Mouse (Mus musculus) CD4-positive, CD25-positive, alpha-beta regulatory T cell, adult 2 months (primary cell): ENCODE measurements at regions not wholly inside any gene's neighbourhood (a gene's known extent, or its start where the extent isn't known, plus 50 kb on each side); places are given as distances from the start of the nearest gene placed in this dataset.

Experiments used
- DNase-seq: peaks from one replicate; pipeline ENCODE4 v3.0.0-alpha.2; 2012; ENCODE audit warnings: low read depth, low spot score

GRCm38 (mm10) chr15:85674191-85674984, 60.4 kb upstream of the Ppara start:
- DNase-seq: no peak

GRCm38 (mm10) chr15:85675126-85675525, 59.7 kb upstream of the Ppara start:
- no peak for DNase-seq

DNA sequence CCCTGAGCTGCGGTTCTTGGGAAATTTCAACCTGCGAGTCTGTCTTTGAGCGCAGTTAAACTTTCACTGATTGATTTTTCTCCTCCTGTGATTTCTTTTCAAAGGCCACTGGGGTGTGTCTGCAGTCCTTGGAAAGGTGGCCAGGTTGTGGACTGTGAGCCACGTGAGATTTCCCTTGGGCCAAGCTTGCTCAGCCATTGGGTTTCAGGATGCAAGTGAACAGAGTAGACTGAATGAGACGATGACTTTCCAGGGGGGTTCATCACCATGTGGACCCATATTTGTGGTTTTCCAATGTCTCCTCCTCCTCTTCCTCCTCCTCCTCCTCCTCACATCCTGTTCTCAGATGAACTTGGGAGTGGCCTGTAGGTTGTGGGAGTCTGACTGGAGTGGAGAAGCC, 59.0 kb upstream of the Ppara start:
- no peak for DNase-seq

- no peak for DNase-seq
Measured at GRCm38 (mm10) chr15:85676156-85676555, 58.6 kb upstream of the Ppara start.

- no peak for DNase-seq
Measured at GRCm38 (mm10) chr15:85676871-85677270, 57.9 kb upstream of the Ppara start.

GRCm38 (mm10) chr15:85677381-85677780, 57.4 kb upstream of the Ppara start:
- no peak for DNase-seq

DNA sequence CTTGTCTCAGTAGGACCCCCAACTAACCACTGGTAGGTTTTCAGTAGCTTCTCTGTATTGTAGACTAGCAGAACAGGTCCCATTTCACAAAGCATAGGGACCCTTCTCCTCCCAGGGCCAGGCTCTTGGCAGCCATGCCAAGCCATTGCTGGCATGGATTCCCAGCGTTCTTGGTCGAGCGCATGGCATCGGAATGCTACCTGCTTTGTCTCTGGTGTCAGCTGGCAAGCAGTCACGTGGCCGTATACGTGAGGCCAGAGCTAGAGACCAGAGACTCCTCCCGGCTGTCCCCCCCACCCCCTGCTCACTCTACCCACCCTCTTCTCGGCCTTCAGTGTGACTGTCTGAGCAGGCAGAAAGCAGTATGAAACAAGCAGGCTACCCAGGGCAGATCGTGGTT, 56.9 kb upstream of the Ppara start:
- no peak for DNase-seq

GRCm38 (mm10) chr15:85678351-85678895, 56.4 kb upstream of the Ppara start:
- DNase-seq: no peak

GRCm38 (mm10) chr15:85678981-85679708, 55.6 kb upstream of the Ppara start:
- no peak for DNase-seq

GRCm38 (mm10) chr15:85679864-85680428, 54.8 kb upstream of the Ppara start:
- no peak for DNase-seq

GRCm38 (mm10) chr15:85680460-85681224, 54.1 kb upstream of the Ppara start:
- DNase-seq: no peak

GRCm38 (mm10) chr15:85682116-85682515, 52.7 kb upstream of the Ppara start:
- DNase-seq: no peak

DNA sequence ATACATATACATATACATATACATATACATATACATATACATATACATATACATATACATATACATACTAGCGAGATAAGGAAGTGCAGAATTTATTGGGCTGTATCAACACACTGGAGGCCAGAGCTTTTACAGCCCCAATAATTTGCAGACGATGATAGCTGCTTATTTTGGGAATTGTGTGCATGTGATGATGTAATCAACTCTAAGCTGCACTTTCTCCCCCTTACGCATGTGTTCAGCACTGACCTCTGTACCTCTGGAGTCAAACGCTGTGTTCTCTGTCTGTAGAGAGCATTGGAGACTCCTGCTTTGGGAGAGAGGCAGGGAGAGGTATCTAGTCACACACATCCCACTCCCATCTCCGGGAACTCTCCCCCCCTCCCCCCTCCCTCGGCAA, 52.0 kb upstream of the Ppara start:
- DNase-seq: no peak

DNA sequence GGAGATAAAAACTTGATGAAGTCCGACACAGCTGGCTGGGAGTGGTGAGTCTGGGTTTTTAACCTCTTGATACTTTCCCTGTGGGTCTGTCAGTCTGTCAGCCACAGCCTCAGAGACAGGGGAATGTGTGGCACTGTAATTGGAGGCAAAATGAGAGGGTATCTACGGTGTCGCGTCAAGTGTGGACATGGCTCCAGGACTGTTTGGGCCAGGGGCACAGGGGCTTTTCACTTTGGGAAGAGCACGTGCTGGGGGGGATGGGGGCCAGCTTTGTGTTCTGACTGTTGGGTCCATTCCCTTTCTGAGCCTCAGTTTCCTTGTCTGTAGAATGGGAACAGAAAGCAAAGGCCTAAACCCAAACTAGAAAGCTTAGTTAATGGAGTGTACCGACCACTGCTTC, 51.5 kb upstream of the Ppara start:
- DNase-seq: no peak

- DNase-seq: no peak
Measured at GRCm38 (mm10) chr15:85683716-85684115, 51.1 kb upstream of the Ppara start.

DNA sequence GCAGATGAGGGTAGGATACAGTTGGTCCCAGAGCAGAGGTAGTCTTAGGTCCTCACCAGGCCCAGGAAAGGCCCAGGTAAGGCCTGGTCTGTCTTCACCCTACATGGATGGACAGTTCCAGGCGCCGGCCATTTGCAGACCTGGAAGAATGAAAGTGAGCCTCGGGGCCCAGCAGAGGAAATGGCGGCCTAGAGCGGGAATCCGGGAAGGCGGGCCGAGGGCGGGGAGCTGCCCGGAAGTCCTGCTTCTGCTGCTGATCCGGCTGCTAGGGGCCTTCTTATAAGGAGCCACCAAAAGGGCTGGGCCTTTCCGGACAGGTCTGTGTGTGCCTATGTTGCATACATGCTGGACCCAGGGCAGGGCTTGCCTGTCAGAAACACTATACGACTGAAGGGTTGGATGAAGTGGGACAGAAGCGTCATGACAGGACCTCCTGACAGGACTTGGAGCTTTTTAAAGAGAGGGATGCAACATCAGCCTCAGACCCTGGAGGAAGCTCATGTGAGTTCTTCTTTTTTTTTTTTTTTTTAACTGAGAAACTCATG, 50.5 kb upstream of the Ppara start:
- DNase-seq: no peak

- no peak for DNase-seq
Measured at GRCm38 (mm10) chr15:85684875-85685274, 49.9 kb upstream of the Ppara start.
